Mouse (Mus musculus) megakaryocyte, embryonic 14.5 days (primary cell): ENCODE measurements around the gene Gpn2. TPM values are rescaled to one million over a fixed set of nuclear protein-coding genes. Genes with fewer than 3 reads are reported as not detected.

Experiments used
- H3K27me3 ChIP-seq: replicated peaks from 2 replicates; pipeline ENCODE3; 2012; ENCODE audit warnings: inconsistent platforms
- H3K36me3 ChIP-seq: replicated peaks from 2 replicates; pipeline ENCODE3; 2012; ENCODE audit warnings: low read length, inconsistent platforms, mixed read lengths
- H3K4me1 ChIP-seq: 2 replicates; pipeline ENCODE4 v1.6.1; 2012; ENCODE audit warnings: inconsistent platforms
- H3K4me3 ChIP-seq: replicated peaks from 2 replicates; pipeline ENCODE3; 2012; ENCODE audit warnings: moderate library complexity, mild to moderate bottlenecking, inconsistent platforms
- H3K9me3 ChIP-seq: 2 replicates; pipeline ENCODE4 v1.6.1; 2012; ENCODE audit warnings: inconsistent platforms
- FLI1 ChIP-seq: IDR thresholded peaks from 2 replicates; pipeline ENCODE4 v1.6.1; 2012; ENCODE audit warnings: low read length, inconsistent platforms, mixed read lengths
- GATA1 ChIP-seq: IDR thresholded peaks from 3 replicates; pipeline ENCODE4 v1.6.1; 2012; ENCODE audit warnings: mixed read lengths, low read length, inconsistent platforms, borderline replicate concordance
- polyA plus RNA-seq: library from polyadenylated mRNA; stranded (reverse); fragments of >175 nt; gene quantifications from 2 replicates; pipeline ENCODE4 v1.2.3, GENCODE M21; 2012; ENCODE audit warnings: low replicate concordance; ENCODE audit not compliant: insufficient read depth

The Gpn2 gene
- polyA plus RNA-seq, 1 experiment: 45.3 TPM

- TF ChIP-seq GATA1 (no peak), FLI1 (no peak)
- H3K27me3 ChIP-seq: peaks cover 37% of the 10 kb centered on the region
- no peaks in the 10 kb centered on the region for H3K36me3 ChIP-seq
- H3K4me3 ChIP-seq: no peak overlapping the region
- H3K4me1 ChIP-seq: peaks cover 12% of the 10 kb centered on the region; the same call in 1 of the 2 replicates
- peaks cover 8% of the 10 kb centered on the region for H3K9me3 ChIP-seq
These were observed 24.3 kb upstream of the Gpn2 start for GRCm38 (mm10) chr4:133559846-133560245.

GRCm38 (mm10) chr4:133561622-133562021, 22.5 kb upstream of the Gpn2 start:
- no peaks in the 10 kb centered on the region for H3K36me3 ChIP-seq
- H3K4me3 ChIP-seq: no peak overlapping the region
- peaks cover 8% of the 10 kb centered on the region for H3K9me3 ChIP-seq
- H3K27me3 ChIP-seq: peaks cover 27% of the 10 kb centered on the region
- no peak for TF ChIP-seq GATA1
- TF ChIP-seq FLI1: no peak
- H3K4me1 ChIP-seq: peaks cover 8% of the 10 kb centered on the region; the same call in 1 of the 2 replicates

- Histone ChIP-seq H3K27me3 (peaks cover 16% of the 10 kb centered on the region), H3K36me3 (no peaks in the 10 kb centered on the region), H3K4me1 (peaks cover 4% of the 10 kb centered on the region; the same call in 1 of the 2 replicates), H3K9me3 (peaks cover 8% of the 10 kb centered on the region), H3K4me3 (no peak overlapping the region)
- TF ChIP-seq GATA1: no peak
- TF ChIP-seq FLI1: no peak
These were observed 21.0 kb upstream of the Gpn2 start for GRCm38 (mm10) chr4:133563123-133563571.

GRCm38 (mm10) chr4:133567251-133567650, 16.9 kb upstream of the Gpn2 start:
- peaks cover 4% of the 10 kb centered on the region; the same call in 1 of the 2 replicates for H3K4me1 ChIP-seq
- H3K27me3 ChIP-seq: peaks cover 4% of the 10 kb centered on the region
- TF ChIP-seq FLI1 (no peak), GATA1 (no peak)
- H3K4me3 ChIP-seq: no peak overlapping the region
- H3K36me3 ChIP-seq: no peaks in the 10 kb centered on the region
- H3K9me3 ChIP-seq: peaks cover 8% of the 10 kb centered on the region

- H3K4me3 ChIP-seq: no peak overlapping the region
- peaks cover 2% of the 10 kb centered on the region; the same call in 1 of the 2 replicates for H3K9me3 ChIP-seq
- no peaks in the 10 kb centered on the region for H3K36me3 ChIP-seq
- TF ChIP-seq FLI1: no peak
- no peak for TF ChIP-seq GATA1
- H3K4me1 ChIP-seq: peaks cover 6% of the 10 kb centered on the region
- H3K27me3 ChIP-seq: no peaks in the 10 kb centered on the region
These were observed 14.7 kb upstream of the Gpn2 start for GRCm38 (mm10) chr4:133569291-133570065.

- no peaks in the 10 kb centered on the region for H3K36me3 ChIP-seq
- TF ChIP-seq FLI1 (no peak), GATA1 (no peak)
- no peaks in the 10 kb centered on the region for H3K27me3 ChIP-seq
- peaks cover 8% of the 10 kb centered on the region for H3K4me1 ChIP-seq
- no peak overlapping the region for H3K4me3 ChIP-seq
- H3K9me3 ChIP-seq: no peaks in the 10 kb centered on the region
These were observed 14.1 kb upstream of the Gpn2 start for GRCm38 (mm10) chr4:133570066-133570466.

GRCm38 (mm10) chr4:133574070-133574842, 9.9 kb upstream of the Gpn2 start, which contains the start of gene Gpatch3:
TSS of gene Gpatch3 (plus strand) at chr4:133574745.
- Histone ChIP-seq H3K4me1 (peaks cover 14% of the 10 kb centered on the region), H3K27me3 (no peaks in the 10 kb centered on the region), H3K4me3 (peak within 1 kb of the TSS; percentile 96), H3K9me3 (no peaks in the 10 kb centered on the region), H3K36me3 (peaks cover 18% of the 10 kb centered on the region)
- TF ChIP-seq FLI1: no peak
- TF ChIP-seq GATA1: no peak

GRCm38 (mm10) chr4:133574843-133575202, 9.3 kb upstream of the Gpn2 start:
- H3K4me1 ChIP-seq: peaks cover 19% of the 10 kb centered on the region
- H3K4me3 ChIP-seq: peak overlapping the region; percentile 96
- TF ChIP-seq GATA1 (no peak), FLI1 (no peak)
- peaks cover 24% of the 10 kb centered on the region for H3K36me3 ChIP-seq
- no peaks in the 10 kb centered on the region for H3K27me3 ChIP-seq
- no peaks in the 10 kb centered on the region for H3K9me3 ChIP-seq

- peaks cover 23% of the 10 kb centered on the region for H3K4me1 ChIP-seq
- no peaks in the 10 kb centered on the region for H3K9me3 ChIP-seq
- TF ChIP-seq GATA1 (no peak), FLI1 (no peak)
- peaks cover 55% of the 10 kb centered on the region for H3K36me3 ChIP-seq
- H3K4me3 ChIP-seq: no peak overlapping the region
- no peaks in the 10 kb centered on the region for H3K27me3 ChIP-seq
These were observed 6.2 kb upstream of the Gpn2 start for GRCm38 (mm10) chr4:133577983-133578382.

- H3K27me3 ChIP-seq: no peaks in the 10 kb centered on the region
- peaks cover 74% of the 10 kb centered on the region for H3K36me3 ChIP-seq
- H3K4me3 ChIP-seq: peak overlapping the region; percentile 100
- TF ChIP-seq FLI1: no peak
- no peak for TF ChIP-seq GATA1
- H3K9me3 ChIP-seq: no peaks in the 10 kb centered on the region
- peaks cover 42% of the 10 kb centered on the region for H3K4me1 ChIP-seq
These were observed 488 bp upstream of the Gpn2 start for GRCm38 (mm10) chr4:133583690-133584058.
